Mouse (Mus musculus): ENCODE results near the gene Stx16. TPM values are rescaled to one million over a fixed set of nuclear protein-coding genes. Genes with fewer than 3 reads are reported as not detected.
A peak's percentile ranks its signal among the peaks of the same experiment; 100 is the strongest.

The Stx16 gene
- polyA plus RNA-seq, 1 experiment from 2014 or later = 3.6 TPM

GRCm38 (mm10) chr2:174082380-174082918 is 6.3 kb downstream of the Stx16 start:
- Histone ChIP-seq H3K4me1 (ENCODE audit: control insufficient read depth, low read depth, low read length) (peaks cover 10% of the 10 kb centered on the region), H3K4me3 (ENCODE audit: low read depth, low read length) (no peak overlapping the region), H3K9me3 (replicated peaks; ENCODE audit: control insufficient read depth, low read length) (no peaks in the 10 kb centered on the region), H3K36me3 (ENCODE audit: control insufficient read depth, insufficient read depth) (no peaks in the 10 kb centered on the region), H3K9ac (ENCODE audit: low read depth, low read length) (no peak overlapping the region), H3K27ac (ENCODE audit: low read length) (no peak overlapping the region), H3K4me2 (ENCODE audit: low read depth, low read length) (no peak overlapping the region), H3K27me3 (ENCODE audit: control insufficient read depth, insufficient read depth, low read depth, low read length) (no peaks in the 10 kb centered on the region)
- WGBS (ENCODE audit: insufficient replicate concordance) = 61% methylated on average over 3 of the region's 3 CpGs
- ATAC-seq (ENCODE audit: low read depth) = no peak

DNA sequence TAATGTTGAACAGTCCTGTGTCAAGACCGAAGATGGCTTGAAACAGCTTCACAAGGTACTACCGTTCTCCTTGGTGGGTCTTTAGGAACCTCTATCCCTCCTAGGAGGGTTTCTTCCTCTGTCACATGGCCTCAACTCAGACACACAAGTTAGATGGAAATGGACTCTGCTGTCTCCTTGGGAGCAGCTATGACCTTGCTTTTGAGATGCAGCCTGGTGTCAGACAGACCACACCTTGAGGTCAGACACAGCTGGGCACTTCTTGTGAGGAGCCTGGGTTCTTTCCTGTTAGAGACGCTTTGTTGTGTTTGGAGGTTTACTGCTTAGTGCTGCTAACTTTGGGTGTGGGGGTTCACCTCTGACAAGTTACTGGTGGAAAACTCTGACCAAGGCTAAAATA is 19.0 kb downstream of the Stx16 start:
- H3K4me1 ChIP-seq (ENCODE audit: control insufficient read depth, low read depth, low read length) = no peaks in the 10 kb centered on the region
- 87% methylated on average over 3 of the region's 3 CpGs for WGBS (ENCODE audit: insufficient replicate concordance)
- H3K9ac ChIP-seq (ENCODE audit: low read depth, low read length) = no peak overlapping the region
- H3K4me3 ChIP-seq (ENCODE audit: low read depth, low read length) = no peak overlapping the region
- no peaks in the 10 kb centered on the region for H3K27me3 ChIP-seq (ENCODE audit: control insufficient read depth, insufficient read depth, low read depth, low read length)
- no peak overlapping the region for H3K27ac ChIP-seq (ENCODE audit: low read length)
- no peak for ATAC-seq (ENCODE audit: low read depth)
- H3K4me2 ChIP-seq (ENCODE audit: low read depth, low read length) = no peak overlapping the region
- H3K36me3 ChIP-seq (ENCODE audit: control insufficient read depth, insufficient read depth) = peaks cover 6% of the 10 kb centered on the region; the same call in 1 of the 2 replicates
- no peaks in the 10 kb centered on the region for H3K9me3 ChIP-seq (replicated peaks; ENCODE audit: control insufficient read depth, low read length)

DNA sequence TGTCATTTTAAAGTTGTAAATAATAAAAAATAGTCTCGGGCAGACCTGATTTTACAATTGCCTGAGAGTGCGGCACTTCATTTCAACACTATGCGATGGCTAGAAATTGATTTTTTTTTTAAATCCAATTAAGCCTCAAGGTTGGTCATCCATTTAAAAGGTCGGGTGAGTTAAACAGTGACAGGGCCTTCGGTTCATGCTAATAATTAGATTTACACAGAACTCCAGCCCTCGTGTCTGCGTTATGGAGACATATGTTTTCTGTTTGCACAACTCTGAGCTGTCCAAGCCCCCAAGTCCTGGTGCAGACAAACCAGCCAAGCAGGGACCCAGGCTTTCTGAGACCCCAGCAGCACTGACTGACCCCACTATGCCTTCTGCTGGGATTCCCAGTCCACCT is 26.3 kb downstream of the Stx16 start:
- H3K4me2 ChIP-seq (ENCODE audit: low read depth, low read length) = no peak overlapping the region
- H3K4me3 ChIP-seq (ENCODE audit: low read depth, low read length) = no peak overlapping the region
- no peak overlapping the region for H3K27ac ChIP-seq (ENCODE audit: low read length)
- WGBS (ENCODE audit: insufficient replicate concordance) = 67% methylated on average over 7 of the region's 7 CpGs
- H3K27me3 ChIP-seq (ENCODE audit: control insufficient read depth, insufficient read depth, low read depth, low read length) = no peaks in the 10 kb centered on the region
- H3K9me3 ChIP-seq (replicated peaks; ENCODE audit: control insufficient read depth, low read length) = no peaks in the 10 kb centered on the region
- no peaks in the 10 kb centered on the region; the same call in 1 of the 2 replicates for H3K36me3 ChIP-seq (ENCODE audit: control insufficient read depth, insufficient read depth)
- ATAC-seq (ENCODE audit: low read depth) = no peak
- H3K4me1 ChIP-seq (ENCODE audit: control insufficient read depth, low read depth, low read length) = no peaks in the 10 kb centered on the region
- H3K9ac ChIP-seq (ENCODE audit: low read depth, low read length) = no peak overlapping the region

- Histone ChIP-seq H3K4me1 (ENCODE audit: control insufficient read depth, low read depth, low read length) (no peaks in the 10 kb centered on the region), H3K9me3 (replicated peaks; ENCODE audit: control insufficient read depth, low read length) (no peaks in the 10 kb centered on the region), H3K9ac (ENCODE audit: low read depth, low read length) (no peak overlapping the region), H3K36me3 (ENCODE audit: control insufficient read depth, insufficient read depth) (no peaks in the 10 kb centered on the region), H3K4me3 (ENCODE audit: low read depth, low read length) (no peak overlapping the region), H3K4me2 (ENCODE audit: low read depth, low read length) (no peak overlapping the region), H3K27ac (ENCODE audit: low read length) (no peak overlapping the region), H3K27me3 (ENCODE audit: control insufficient read depth, insufficient read depth, low read depth, low read length) (no peaks in the 10 kb centered on the region)
- WGBS (ENCODE audit: insufficient replicate concordance) = 69% methylated on average over 4 of the region's 4 CpGs
- no peak for ATAC-seq (ENCODE audit: low read depth)
Measured at GRCm38 (mm10) chr2:174103527-174103926, 27.4 kb downstream of the Stx16 start.

- H3K9me3 ChIP-seq (replicated peaks; ENCODE audit: control insufficient read depth, low read length) = no peaks in the 10 kb centered on the region
- H3K4me2 ChIP-seq (ENCODE audit: low read depth, low read length) = no peak overlapping the region
- WGBS (ENCODE audit: insufficient replicate concordance) = 69% methylated on average over 3 of the region's 3 CpGs
- H3K36me3 ChIP-seq (ENCODE audit: control insufficient read depth, insufficient read depth) = no peaks in the 10 kb centered on the region
- H3K27ac ChIP-seq (ENCODE audit: low read length) = no peak overlapping the region
- ATAC-seq (ENCODE audit: low read depth) = no peak
- H3K4me3 ChIP-seq (ENCODE audit: low read depth, low read length) = no peak overlapping the region
- no peak overlapping the region for H3K9ac ChIP-seq (ENCODE audit: low read depth, low read length)
- H3K4me1 ChIP-seq (ENCODE audit: control insufficient read depth, low read depth, low read length) = peaks cover 17% of the 10 kb centered on the region
- no peaks in the 10 kb centered on the region for H3K27me3 ChIP-seq (ENCODE audit: control insufficient read depth, insufficient read depth, low read depth, low read length)
Measured at GRCm38 (mm10) chr2:174107375-174107774, 31.3 kb downstream of the Stx16 start.

DNA sequence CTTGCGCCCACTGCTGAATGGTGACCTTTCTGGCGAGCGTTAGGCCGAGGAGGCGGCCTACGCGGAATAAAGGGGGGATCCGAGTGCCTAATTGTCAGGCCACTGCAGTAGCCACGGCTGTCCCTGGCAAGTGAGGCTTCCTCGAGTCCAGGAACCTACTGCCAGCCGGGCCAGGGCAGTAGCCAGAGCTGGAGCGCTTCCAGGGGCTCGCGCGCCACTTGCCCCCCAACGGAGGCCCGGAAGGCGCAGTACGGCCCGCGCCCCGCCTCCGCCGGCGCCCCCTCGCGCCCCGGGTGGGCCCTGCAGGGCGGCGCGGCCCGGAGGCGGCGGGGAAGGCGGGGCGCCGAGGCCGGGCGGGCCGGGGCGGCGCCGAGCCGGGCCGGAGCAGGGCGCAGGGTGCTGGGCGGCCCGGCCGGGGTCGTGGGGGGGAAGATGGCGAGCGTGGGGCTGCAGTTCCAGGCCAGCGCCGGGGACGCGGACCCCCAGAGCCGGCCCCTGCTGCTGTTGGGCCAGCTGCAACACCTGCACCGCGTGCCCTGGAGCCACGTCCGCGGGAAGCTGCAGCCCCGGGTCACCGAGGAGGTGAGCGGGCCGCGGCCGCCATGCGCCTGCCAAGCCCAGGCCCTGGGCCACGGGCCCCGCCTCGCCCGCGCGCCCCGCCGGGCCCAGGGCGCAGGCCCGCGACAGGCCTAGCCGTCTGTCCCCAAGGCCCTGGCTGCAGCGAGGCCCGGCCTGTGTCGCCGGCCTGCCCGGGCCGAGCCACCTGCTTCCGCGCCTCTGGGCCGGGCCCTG is 34.1 kb downstream of the Stx16 start, which contains the start of gene Npepl1:
Gene Npepl1 (plus strand): TSS at position 359 of the 792 bp plus-strand sequence.
- ATAC-seq (ENCODE audit: low read depth) = peak; percentile 92
- H3K9ac ChIP-seq (ENCODE audit: low read depth, low read length) = peak within 1 kb of the TSS; percentile 71
- H3K27ac ChIP-seq (ENCODE audit: low read length) = peak within 1 kb of the TSS; percentile 73
- H3K9me3 ChIP-seq (replicated peaks; ENCODE audit: control insufficient read depth, low read length) = no peaks in the 10 kb centered on the region
- peak within 1 kb of the TSS; percentile 93 for H3K4me2 ChIP-seq (ENCODE audit: low read depth, low read length)
- H3K36me3 ChIP-seq (ENCODE audit: control insufficient read depth, insufficient read depth) = no peaks in the 10 kb centered on the region
- H3K4me3 ChIP-seq (ENCODE audit: low read depth, low read length) = peak within 1 kb of the TSS; percentile 68
- WGBS (ENCODE audit: insufficient replicate concordance) = 2% methylated on average over 56 of the region's 90 CpGs
- H3K27me3 ChIP-seq (ENCODE audit: control insufficient read depth, insufficient read depth, low read depth, low read length) = no peaks in the 10 kb centered on the region
- peaks cover 17% of the 10 kb centered on the region for H3K4me1 ChIP-seq (ENCODE audit: control insufficient read depth, low read depth, low read length)

DNA sequence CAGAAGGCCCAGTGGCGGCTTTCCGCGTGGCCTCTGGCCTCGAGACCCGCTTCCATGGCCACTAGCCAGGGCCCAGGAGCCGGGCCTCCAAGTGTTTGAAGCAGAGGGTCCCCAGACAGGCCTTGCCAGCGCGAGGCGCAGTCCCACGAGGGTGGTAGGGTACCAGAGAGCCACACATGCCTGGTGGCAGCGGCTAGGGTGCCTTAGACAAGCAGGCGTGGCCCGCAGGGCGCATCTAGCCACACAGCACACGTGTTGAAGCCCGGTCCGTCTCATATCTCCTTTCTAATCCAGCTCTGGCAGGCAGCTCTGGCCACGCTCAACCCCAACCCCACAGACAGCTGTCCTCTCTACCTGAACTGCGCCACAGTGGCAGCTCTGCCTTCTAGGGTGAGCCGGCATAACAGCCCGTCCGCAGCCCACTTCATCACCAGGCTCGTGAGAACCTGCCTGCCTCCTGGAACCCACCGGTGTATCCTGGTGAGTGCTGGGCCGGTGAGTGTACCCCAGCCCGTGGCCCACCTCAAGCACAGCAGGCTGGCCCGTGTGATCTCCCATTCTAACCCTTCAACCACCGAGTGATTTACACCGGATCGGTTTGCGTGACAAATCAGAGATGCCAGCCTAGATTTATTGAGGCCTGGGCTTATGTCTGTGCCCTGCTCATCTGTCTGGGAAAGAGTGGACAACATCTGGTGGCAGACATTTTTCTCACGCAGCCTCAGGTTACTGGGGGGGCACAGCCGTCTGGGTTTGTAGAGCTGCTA is 34.9 kb downstream of the Stx16 start:
- H3K36me3 ChIP-seq (ENCODE audit: control insufficient read depth, insufficient read depth) = no peaks in the 10 kb centered on the region

GRCm38 (mm10) chr2:174112931-174113330 is 36.8 kb downstream of the Stx16 start:
- Histone ChIP-seq H3K4me2 (ENCODE audit: low read depth, low read length) (no peak overlapping the region), H3K4me1 (ENCODE audit: control insufficient read depth, low read depth, low read length) (peaks cover 17% of the 10 kb centered on the region), H3K36me3 (ENCODE audit: control insufficient read depth, insufficient read depth) (no peaks in the 10 kb centered on the region), H3K4me3 (ENCODE audit: low read depth, low read length) (no peak overlapping the region), H3K27me3 (ENCODE audit: control insufficient read depth, insufficient read depth, low read depth, low read length) (no peaks in the 10 kb centered on the region), H3K27ac (ENCODE audit: low read length) (no peak overlapping the region), H3K9ac (ENCODE audit: low read depth, low read length) (no peak overlapping the region), H3K9me3 (replicated peaks; ENCODE audit: control insufficient read depth, low read length) (no peaks in the 10 kb centered on the region)
- ATAC-seq (ENCODE audit: low read depth) = no peak
- WGBS (ENCODE audit: insufficient replicate concordance) = 85% methylated on average over 18 of the region's 18 CpGs

More for the DNA sequence above, 34.9 kb downstream of the Stx16 start:
- 25% methylated on average over 33 of the region's 33 CpGs for WGBS (ENCODE audit: insufficient replicate concordance)
- Histone ChIP-seq H3K4me1 (ENCODE audit: control insufficient read depth, low read depth, low read length) (peaks cover 17% of the 10 kb centered on the region), H3K4me2 (ENCODE audit: low read depth, low read length) (peak overlapping the region; percentile 93), H3K9me3 (replicated peaks; ENCODE audit: control insufficient read depth, low read length) (no peaks in the 10 kb centered on the region), H3K4me3 (ENCODE audit: low read depth, low read length) (peak overlapping the region; percentile 68), H3K27ac (ENCODE audit: low read length) (peak overlapping the region; percentile 28), H3K9ac (ENCODE audit: low read depth, low read length) (peak overlapping the region; percentile 71), H3K27me3 (ENCODE audit: control insufficient read depth, insufficient read depth, low read depth, low read length) (no peaks in the 10 kb centered on the region)
- peak; percentile 38 for ATAC-seq (ENCODE audit: low read depth)

Measured in liver, embryonic 16.5 days (tissue).